Mouse (Mus musculus): ENCODE results near the gene Slc25a45.

The Slc25a45 gene

DNA sequence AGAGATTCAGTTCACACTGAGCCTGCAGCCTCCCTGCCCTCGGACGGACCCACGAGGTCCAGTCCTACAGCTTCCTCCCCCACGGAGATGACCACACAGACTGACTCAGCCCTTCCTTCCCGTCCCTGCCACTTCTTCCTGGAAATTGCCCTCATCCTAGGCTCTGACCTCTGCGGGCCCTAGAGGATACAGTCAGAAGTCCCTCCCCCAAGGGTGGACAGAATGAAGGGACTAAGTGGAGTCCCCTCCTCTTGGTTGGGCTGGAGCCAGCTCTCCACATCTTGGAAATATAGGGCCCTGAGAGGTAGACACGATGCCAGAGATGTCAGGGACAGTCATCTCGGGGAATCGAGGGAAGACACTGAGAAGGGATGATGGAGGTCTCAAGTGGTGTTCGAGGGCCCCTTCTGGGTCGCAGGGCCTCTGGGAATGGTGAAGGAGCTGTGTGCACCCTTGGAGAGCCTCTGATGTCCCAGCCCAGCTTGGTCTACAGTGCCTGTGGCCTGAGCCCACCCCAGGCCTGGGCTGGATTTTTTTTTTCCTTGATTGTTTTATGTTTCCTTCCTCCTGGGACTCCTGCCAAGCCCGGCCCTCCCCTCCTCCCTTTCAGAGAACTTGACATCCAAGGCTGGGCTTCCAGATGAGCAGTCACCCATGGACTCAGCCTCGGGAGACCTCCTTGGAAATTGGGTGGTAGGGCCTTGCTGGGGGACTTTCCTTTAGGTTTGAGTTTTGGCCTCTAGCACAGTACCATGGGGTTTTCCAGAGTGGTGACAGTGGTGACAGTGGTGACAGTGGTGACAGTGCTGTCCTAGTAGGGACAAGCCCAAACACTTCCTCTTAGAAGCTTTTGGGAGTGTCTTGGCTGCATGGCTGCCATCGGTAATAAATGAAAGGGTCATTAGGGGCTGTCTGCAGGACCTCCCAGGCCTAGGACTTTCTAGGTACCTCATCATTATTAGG lies 52.3 kb downstream of the Slc25a45 start:
- peak; percentile 58 for DNase-seq (ENCODE audit: low spot score)

DNA sequence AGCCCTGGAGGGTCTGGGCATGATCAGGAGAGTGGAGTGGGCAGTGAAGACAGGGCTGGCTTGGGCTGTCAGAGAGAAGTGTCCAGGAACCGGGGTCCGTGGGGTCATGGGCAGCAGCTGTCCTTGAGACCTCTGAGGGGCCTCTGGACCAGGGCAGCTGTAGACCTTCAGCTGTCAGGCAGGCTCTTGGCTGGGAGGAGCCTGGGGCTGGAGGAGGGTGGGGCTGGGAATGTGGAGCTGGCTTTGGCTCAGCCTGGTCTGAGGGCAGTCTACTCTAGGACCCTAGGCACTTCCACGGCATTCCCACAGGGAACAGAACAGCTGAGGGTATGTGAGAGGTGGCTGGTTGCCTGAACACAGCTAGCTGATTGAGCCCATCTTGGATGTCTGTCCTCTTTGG lies 57.7 kb downstream of the Slc25a45 start:
- DNase-seq (ENCODE audit: low spot score): peak; percentile 46

Measured in ovary, postnatal 36 days (tissue).